Mouse (Mus musculus): ENCODE measurements around the gene Aplp1.
A peak's percentile ranks its signal among the peaks of the same experiment; 100 is the strongest.

Gene Aplp1

GRCm38 (mm10) chr7:30450241-30450640, 4.9 kb upstream of the Aplp1 start:
- DNase-seq (ENCODE audit: low read depth, low spot score): no peak

- peak; percentile 91 for DNase-seq (ENCODE audit: low read depth, low spot score)
Observed at GRCm38 (mm10) chr7:30444154-30444970, 973 bp downstream of the Aplp1 start.

GRCm38 (mm10) chr7:30443696-30444095, 1.6 kb downstream of the Aplp1 start:
- peak; percentile 93 for DNase-seq (ENCODE audit: low read depth, low spot score)

GRCm38 (mm10) chr7:30440697-30441096, 4.6 kb downstream of the Aplp1 start:
- peak; percentile 92 for DNase-seq (ENCODE audit: low read depth, low spot score)

GRCm38 (mm10) chr7:30439734-30440133, 5.6 kb downstream of the Aplp1 start:
- DNase-seq (ENCODE audit: low read depth, low spot score): peak; percentile 53

GRCm38 (mm10) chr7:30436879-30437278, 8.5 kb downstream of the Aplp1 start:
- DNase-seq (ENCODE audit: low read depth, low spot score): peak; percentile 96

GRCm38 (mm10) chr7:30435156-30435555, 10.2 kb downstream of the Aplp1 start:
- DNase-seq (ENCODE audit: low read depth, low spot score): peak; percentile 95

- peak; percentile 77 for DNase-seq (ENCODE audit: low read depth, low spot score)
Observed at GRCm38 (mm10) chr7:30434701-30435100, 10.6 kb downstream of the Aplp1 start.

- DNase-seq (ENCODE audit: low read depth, low spot score): peak; percentile 88
Observed at GRCm38 (mm10) chr7:30434238-30434637, 11.1 kb downstream of the Aplp1 start.

GRCm38 (mm10) chr7:30431793-30432192, 13.5 kb downstream of the Aplp1 start:
- peak; percentile 71 for DNase-seq (ENCODE audit: low read depth, low spot score)

- no peak for DNase-seq (ENCODE audit: low read depth, low spot score)
Observed at GRCm38 (mm10) chr7:30430191-30430590, 15.1 kb downstream of the Aplp1 start.

GRCm38 (mm10) chr7:30429327-30429726, 16.0 kb downstream of the Aplp1 start:
- no peak for DNase-seq (ENCODE audit: low read depth, low spot score)

GRCm38 (mm10) chr7:30423071-30423641, 22.2 kb downstream of the Aplp1 start:
- DNase-seq (ENCODE audit: low read depth, low spot score): no peak

GRCm38 (mm10) chr7:30422560-30422959, 22.8 kb downstream of the Aplp1 start:
- DNase-seq (ENCODE audit: low read depth, low spot score): no peak

- peak; percentile 93 for DNase-seq (ENCODE audit: low read depth, low spot score)
Observed at GRCm38 (mm10) chr7:30421890-30422435, 23.4 kb downstream of the Aplp1 start.

- DNase-seq (ENCODE audit: low read depth, low spot score): peak; percentile 89
Observed at GRCm38 (mm10) chr7:30421175-30421889, 24.0 kb downstream of the Aplp1 start, which contains the start of gene Nfkbid. Gene Nfkbid (plus strand): TSS chr7:30421732.

GRCm38 (mm10) chr7:30420673-30421072, 24.7 kb downstream of the Aplp1 start:
- DNase-seq (ENCODE audit: low read depth, low spot score): no peak

GRCm38 (mm10) chr7:30419561-30420499, 25.5 kb downstream of the Aplp1 start, which contains the start of gene Hcst:
Gene Hcst (minus strand): TSS chr7:30419854.
- DNase-seq (ENCODE audit: low read depth, low spot score): no peak

GRCm38 (mm10) chr7:30417856-30418255, 27.5 kb downstream of the Aplp1 start:
- DNase-seq (ENCODE audit: low read depth, low spot score): no peak

GRCm38 (mm10) chr7:30413596-30413995, 31.7 kb downstream of the Aplp1 start, which contains the start of gene Tyrobp:
Gene Tyrobp (plus strand): TSS chr7:30413760.
- DNase-seq (ENCODE audit: low read depth, low spot score): no peak

- no peak for DNase-seq (ENCODE audit: low read depth, low spot score)
Observed at GRCm38 (mm10) chr7:30412735-30413147, 32.6 kb downstream of the Aplp1 start.
